Mouse (Mus musculus) monocyte, adult 2 months (primary cell): ENCODE measurements around the gene Kat8.
"Not testable (repeated sequence)": the region's sequence is repeated elsewhere in the genome, so short reads cannot be mapped to it uniquely, and the experiment has no call there.

Experiments used
- DNase-seq, 2 experiments: peaks; one replicate each; pipeline ENCODE4 v3.0.0; 2022; ENCODE audit warnings: low spot score in 2 of 2, low read depth in 1 of 2

Gene Kat8

DNA sequence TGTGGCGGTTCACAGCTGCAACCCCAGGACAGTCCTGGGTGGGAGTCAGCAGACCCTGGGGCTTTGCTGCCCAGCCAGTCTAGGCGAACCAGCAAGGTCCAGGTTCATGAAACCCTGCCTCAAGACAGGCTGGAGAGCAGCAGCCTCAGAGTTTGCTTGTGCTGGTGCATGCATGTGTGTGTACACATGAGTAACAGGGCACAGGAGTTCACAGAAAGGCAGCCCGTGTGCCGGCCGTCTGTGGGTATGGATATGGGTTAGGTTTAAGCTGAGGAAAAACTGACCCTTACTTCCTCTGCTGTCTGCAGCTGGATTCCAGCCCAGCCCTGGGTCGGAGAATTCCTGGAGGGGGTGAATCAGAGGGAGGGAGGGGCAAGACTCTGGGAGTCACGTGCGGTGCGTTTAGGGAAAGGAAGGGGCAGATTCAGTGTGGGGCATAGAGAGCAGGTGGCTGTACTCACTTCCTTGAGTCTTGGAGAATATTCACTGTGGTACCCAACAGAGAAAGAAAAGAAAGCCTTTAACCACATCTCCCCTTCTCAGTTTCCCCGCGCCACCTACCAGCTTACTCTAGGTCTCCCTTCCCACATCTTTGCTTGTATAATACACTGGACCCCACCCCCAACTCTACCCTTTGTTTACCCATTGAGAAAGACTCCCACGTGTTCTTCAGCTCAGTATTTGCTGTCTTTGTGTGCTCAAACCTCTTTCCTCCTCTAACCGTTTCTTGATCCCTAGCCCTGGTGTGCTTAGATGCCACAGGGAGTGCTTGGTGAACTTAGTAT, 19.2 kb downstream of the Kat8 start:
- no peak for DNase-seq

- DNase-seq = no peak
Observed at GRCm38 (mm10) chr7:127932273-127933031, 20.1 kb downstream of the Kat8 start.

GRCm38 (mm10) chr7:127934075-127934474, 21.8 kb downstream of the Kat8 start:
- DNase-seq = no peak

- DNase-seq = peak; percentile 89 to 91
Observed at GRCm38 (mm10) chr7:127935028-127935722, 22.9 kb downstream of the Kat8 start.

DNA sequence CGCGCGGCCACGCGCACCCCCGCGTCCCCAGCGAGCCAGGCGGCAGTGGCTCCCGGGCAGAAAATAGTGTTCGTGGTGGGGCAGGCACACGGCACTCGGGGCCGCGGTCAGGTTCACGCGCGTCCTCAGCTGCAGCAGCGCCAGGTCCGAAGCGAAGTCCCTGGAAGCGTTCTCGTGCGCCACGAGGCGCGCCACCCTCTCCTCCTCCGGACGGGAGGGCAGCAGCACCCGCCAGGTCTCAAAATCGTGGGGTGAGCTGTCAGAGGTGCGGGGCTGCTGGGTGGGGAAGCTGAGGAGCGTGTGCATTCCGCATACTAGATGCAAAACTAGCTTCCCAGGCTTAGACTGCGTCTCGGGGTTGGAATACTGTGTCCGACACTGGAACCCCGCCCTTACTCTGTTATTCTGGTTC, 23.4 kb downstream of the Kat8 start:
- no peak for DNase-seq

DNA sequence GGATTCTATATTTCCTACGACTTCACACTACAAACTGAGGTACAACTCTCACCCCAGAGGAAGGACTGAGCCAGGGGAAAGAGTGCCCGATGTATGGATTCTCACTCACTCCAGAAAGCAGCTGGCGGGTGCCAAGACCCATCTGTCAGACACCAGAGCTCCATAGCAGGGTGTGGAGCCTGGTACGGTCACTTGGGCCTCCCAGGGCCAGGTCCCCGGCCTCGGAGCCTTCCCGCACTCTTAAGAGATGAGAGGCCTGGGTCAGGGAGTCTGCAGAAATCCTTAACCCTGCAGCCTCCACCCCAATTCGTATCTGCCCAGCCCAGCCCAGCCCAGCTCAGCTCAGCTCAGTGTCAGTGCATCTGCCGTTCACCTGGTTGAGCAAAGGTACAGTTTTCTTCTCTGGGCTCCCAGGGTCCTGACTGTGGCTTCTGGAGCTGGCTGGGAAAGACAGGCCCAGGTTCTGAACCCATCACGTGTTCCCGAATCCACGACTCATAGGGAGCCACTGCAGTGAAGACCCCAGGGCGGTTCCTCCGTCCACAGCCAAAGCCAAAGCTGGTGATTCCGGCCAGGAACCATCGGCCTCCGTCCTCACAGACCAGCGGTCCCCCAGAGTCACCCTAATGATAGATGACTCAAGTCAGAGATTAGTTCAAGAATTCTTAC, 24.0 kb downstream of the Kat8 start:
- no peak for DNase-seq

DNA sequence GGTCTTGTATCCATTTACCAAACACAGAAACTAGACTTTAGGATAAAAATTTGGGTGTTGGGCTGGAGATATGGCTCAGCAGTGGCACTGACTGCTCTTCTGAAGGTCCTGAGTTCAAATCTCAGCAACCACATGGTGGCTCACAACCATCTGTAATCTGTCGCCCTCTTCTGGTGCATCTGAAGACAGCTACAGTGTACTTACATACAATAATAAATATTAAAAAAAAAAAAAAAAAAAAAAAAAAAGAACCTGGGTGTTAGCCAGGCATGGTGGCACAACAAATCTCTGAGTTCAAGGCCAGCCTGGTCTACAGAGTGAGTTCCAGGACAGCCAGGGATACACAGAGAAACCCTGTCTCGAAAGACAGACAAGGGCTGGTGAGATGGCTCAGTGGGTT, 29.8 kb downstream of the Kat8 start:
- not testable (repeated sequence) for DNase-seq

DNA sequence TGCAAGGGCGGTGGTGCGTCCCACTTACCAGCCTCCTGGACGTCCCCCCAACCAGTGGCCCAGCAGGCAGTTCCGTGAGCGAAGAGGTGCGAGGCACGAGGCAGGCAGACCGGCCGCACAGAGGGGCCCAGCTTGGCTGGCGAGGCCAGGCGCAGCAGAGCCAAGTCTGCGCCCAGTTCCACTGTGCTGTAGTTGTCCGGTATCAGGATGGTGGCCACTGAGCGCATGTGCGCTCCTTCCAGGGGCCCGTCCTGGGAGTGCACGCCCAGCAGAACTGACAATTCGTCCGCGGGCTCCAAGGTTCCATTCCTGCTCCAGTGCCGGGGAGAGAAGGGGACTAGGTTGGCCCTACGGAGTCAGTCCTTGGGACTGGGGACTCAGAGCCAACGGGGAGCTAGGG, 32.3 kb downstream of the Kat8 start:
- no peak for DNase-seq

DNA sequence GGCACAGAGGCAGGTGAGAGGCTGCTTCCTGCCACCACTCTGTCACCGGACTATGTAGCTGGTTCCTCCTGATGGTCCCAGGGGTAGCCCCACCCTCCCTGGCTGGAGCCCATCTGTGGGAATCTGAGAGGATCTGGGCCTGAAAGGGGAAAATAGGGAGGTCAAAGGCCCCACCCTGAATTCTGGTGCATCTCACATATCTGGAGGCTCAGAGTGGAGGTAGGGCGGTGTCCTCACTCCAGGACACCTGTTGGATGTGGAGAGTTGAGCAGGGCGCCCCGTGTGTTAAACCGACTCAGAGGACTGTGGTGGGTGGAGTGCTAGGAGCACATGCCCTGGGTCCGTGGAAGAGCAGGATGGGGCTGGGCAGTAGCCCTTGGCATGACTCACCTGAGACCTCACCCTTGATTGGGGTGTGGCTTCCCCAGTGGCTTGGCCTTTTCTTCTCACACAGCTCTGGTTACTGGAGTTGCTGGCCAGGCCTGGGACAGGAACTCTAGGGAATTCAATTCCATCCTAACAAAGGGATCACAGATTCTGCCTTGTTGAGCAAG, 34.2 kb downstream of the Kat8 start, which contains the start of gene Prss36:
TSS of gene Prss36 (minus strand) at position 256 of the 554 bp plus-strand sequence.
- no peak for DNase-seq

DNA sequence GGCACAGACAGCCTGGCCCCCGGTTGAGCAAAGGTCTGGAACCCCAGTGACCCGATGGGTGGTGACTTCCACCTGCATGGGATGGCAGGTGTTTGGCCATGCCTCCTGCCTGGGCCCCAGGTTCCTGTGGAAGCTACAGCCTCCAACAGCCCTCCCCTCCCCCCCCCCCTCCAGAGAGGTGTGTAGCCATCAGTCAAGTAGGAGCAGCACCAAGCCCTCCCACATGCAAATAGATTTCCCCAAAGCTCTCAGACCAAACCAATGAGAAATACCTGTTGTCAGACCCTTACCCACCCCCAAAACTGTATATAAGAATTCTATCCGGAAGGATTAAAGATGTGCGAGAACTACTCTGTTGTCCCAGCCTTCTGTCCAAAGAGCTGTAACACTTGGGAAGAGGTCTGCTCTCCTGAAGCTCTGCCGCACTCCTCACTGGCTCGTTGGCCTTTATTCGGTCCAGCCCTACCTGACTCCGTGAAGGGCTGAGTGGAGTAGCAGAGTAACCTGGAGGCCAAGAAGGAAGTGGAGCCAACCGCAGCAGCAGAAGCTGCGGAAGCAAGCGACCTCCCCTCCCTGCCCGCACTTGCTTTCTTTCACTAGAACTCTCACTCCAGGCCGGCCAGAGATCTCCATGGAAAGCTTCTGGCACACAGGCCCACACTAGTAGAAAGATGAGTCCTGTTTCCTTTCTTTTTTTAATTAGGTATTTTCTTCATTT, 40.7 kb downstream of the Kat8 start:
- DNase-seq = no peak

GRCm38 (mm10) chr7:127959364-127959763, 47.0 kb downstream of the Kat8 start:
- DNase-seq = no peak

- DNase-seq = no peak
Observed at GRCm38 (mm10) chr7:127966371-127966918, 54.1 kb downstream of the Kat8 start.

GRCm38 (mm10) chr7:127967004-127967921, 54.9 kb downstream of the Kat8 start, which contains the start of gene Fus:
Fus (plus strand) TSS chr7:127967457.
- DNase-seq = peak; percentile 90 to 96

DNA sequence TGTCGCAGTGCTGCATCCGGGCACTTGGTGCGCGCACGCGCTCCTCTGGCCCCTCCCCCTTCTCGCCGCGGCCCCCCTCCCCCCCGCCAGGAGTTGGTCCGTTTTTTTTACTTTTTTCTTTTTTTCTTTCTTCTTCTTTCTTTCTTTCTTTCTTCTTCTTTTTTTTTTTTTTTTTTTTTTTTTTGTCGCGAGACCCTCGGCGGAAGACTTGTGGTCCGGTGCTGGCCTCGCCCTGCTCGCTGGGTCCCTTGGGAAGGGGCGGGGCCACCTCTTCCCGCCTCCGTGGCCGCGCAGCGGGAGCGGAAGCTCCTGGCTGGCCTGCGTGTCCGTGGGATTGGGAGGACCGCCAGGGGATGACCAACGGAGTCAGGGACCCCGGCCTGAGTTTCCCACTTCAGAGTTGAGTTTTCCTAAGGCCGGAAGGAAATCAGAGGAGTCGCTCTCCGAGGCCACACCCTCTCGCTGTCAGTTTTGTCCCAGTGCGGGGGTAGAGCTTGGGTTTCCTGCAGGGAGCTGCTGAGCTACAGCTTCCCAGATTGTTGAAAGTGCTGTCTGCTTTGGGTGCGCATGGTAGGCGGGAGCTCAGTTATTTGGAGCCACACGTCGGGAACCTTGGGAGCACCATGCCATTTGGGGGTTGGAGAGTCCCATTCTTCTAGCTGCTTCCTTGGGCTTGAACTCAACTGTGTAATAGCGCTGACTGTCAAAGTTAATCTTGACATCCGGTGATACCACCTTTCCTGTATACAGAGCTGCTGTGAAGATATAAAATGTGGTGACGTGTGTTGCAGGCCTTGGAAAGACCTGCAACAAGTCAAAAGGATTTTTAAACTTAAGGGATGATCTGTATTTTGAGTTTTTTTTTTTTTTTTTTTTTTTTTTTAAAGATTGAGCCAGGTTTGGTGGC, 55.9 kb downstream of the Kat8 start:
- peak in 1 of 2 experiments; percentile 7 for DNase-seq

DNA sequence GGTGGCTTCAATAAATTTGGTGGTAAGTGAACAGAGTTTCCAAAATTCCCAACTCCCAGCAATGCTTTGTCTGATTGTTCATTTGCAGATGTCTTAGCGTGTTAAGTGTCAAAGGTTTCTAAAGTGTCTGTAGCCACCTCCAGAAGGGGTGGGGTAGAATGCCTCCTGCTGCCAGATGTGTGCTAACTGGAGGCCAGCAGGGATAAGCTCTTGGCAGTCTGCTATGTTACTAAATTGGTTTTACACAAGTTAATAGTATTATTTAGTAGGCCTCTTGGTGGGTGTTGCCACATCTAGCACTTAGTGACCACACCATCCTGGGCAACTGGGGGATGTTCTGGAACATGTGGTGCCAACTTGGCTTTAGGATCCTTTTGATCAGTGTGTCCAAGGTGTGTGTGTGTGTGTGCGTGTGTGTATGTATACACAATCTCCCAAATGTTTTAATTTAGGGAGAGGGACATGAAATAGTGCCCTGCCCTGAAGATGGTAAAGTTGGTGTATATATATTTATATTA, 62.2 kb downstream of the Kat8 start:
- DNase-seq = no peak
